Mouse (Mus musculus) G1E-ER4 (cell line): ENCODE measurements around the gene Teddm1a. TPM values are rescaled to one million over a fixed set of nuclear protein-coding genes. Genes with fewer than 3 reads are reported as not detected.

Experiments
- GATA1 ChIP-seq: IDR thresholded peaks from one replicate; pipeline ENCODE4 v1.8.0; 2012; ENCODE audit warnings: low read length, inconsistent platforms
- polyA plus RNA-seq: library from polyadenylated mRNA; stranded (reverse); fragments of >175 nt; gene quantifications from 2 replicates; pipeline ENCODE4 v1.2.3, GENCODE M21; 2012

Teddm1a gene
- polyA plus RNA-seq, 1 experiment: not detected

DNA sequence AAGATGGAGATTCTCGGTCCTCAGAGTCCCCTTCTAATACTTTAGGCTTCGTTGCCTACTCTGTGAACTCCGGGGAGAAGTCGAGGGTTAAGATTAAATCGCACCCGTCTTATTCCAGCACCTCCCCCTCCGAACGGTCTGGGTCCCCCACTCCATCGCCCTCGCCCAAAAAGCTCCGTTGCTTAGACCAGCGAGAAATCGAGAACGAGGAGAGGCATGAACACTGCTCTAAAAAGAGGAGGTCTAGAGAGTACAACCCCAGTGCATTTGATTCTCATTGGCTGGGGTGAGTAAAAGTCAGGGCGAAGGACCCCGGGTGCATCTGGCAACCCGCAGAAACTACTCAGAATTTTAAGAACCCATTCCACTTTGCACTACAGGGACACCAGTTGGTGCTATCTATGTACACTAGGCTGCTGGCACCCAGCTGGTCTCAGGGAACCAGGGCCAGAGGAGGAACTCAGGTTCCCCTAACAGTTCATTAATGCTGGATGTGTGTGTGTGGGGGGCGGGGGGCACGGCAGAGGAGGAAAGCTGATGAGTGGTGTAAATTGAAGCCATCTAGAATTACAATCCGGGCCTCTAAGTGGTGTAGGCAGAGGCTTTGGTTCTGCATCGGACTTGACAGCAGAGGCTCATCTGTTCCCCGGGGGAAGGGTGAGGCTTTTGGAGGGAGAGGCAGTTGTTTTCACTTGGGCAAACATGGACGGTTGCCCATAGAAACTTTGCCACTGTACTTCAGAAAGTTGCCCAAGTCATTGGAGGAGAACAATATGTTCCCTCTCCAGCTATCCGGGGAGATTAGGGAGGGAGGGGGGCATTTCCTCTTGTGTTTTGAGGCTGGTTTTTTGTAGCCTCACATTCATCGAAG is 9.6 kb downstream of the Teddm1a start:
- TF ChIP-seq GATA1: no peak

DNA sequence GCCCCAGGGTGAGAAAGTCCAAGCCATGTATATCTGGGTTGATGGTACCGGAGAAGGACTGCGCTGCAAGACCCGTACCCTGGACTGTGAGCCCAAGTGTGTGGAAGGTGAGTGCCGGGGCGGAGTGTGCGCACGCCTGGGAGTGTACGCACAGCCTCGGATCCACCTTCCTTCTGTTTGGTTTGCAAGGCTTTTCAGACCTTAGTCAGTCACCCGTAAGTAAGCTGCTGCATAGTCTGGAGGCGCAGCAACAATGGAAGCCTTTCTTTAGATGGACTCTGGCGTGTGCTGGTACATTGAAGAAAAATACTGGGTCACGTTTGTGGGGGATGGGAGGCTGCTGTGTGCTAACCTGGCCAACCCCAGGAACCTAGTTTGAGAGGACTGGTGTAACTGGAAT is 11.5 kb downstream of the Teddm1a start:
- TF ChIP-seq GATA1: no peak

DNA sequence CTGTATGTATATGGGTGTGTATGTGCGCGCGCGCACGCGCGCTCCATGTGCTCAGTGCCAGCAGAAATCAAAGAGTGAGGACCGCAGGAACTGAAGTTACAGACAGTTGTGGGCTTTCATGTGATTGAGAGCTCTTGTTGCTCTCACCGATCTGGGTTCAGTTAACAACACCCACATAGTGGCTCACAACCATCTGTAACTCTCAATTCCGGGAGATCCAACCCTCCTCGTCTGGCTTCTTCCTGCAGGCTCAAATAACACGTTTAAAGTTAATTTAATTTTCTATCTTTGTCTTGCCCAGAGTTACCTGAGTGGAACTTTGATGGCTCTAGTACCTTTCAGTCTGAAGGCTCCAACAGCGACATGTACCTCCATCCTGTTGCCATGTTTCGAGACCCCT is 12.7 kb downstream of the Teddm1a start:
- no peak for TF ChIP-seq GATA1

DNA sequence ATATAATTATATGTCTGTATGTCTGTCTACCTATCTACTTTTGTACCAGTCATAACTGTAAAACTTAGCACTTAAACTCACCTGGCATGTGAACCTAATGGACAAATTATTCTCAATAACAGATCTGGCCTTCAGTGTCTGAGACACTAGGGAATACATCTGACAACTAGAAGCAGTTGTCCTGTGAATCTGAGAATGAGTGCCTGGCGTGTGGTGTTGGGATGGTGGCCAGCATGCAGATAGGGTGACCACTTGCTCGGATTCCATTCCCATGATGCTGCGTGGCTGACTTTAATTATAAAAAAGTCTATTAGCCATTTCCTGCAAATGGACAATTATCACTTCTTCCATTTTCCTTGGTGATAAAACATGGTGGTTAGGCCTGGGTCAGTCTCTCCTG is 14.3 kb downstream of the Teddm1a start:
- TF ChIP-seq GATA1: no peak

DNA sequence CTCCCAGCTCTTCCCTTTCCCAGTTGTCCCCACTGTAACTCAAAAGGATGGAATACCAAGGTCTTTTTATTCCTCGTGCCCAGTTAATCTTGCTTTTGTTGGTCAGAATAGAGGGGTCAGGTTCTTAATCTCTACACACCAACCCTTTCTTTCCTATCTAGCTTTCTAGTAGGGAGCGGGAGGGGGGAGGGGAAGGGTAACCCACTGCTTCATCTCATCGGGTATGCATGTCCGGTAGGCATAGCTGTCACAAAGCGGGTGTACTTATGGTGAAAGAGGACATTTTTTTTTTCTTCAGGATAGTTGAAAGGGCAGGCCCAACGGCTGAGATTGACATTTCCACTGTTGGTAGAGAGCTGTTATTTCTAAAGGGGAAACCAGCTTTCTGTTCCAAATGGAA is 16.7 kb downstream of the Teddm1a start:
- no peak for TF ChIP-seq GATA1

DNA sequence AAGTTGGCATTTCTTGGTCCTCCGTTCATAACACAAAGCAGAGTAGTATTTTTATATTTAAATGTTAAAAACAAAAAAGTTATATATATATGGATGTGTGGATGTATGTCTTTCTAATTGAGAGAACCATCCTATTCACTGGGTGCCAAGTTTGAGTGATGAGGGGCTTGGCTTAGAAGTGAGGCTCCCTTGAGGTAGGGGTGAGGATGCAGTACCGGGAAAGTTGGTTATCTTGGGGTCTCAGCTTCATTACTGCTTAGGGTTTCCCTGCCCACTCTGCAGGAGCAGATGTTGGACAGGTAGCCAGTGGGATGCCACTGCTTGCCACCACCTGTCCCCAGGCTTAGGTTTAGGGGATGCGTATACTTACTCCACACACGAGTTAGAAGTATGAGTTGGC is 17.2 kb downstream of the Teddm1a start:
- no peak for TF ChIP-seq GATA1

DNA sequence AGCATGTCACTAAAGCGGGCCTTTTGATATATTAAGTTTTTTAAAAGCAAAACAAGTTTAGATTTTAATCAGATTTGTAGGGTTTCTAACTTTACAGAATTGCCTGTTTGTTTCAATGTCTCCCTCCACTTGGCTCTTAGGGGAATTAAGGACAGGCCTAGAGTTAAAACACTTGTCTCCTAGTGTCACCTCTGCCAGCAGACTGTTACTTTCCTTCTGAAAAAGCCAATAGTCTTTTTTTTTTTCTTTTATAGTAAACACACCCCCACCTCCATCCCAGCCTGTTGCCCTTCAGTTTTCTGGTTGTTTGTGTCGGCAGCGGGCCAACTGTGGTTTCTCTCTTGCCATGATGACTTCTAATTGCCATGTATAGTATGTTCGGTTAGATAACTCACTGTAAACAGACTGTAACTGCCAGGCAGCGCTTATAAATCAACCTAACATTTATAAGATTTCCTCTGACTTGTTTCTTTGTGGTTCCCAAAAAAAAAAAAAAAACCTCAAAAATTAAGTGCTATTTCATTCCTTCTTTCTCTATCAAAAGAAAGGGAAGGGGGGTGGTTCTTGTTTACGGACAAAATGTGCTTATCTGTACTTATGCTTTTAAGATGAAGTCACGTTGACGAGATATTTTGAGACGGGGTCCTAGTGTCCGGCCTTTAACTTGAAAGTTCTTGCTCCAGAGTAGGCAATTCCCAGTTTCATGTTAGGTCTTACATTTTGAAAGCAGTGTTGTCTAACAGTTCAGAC is 17.8 kb downstream of the Teddm1a start:
- TF ChIP-seq GATA1: no peak

DNA sequence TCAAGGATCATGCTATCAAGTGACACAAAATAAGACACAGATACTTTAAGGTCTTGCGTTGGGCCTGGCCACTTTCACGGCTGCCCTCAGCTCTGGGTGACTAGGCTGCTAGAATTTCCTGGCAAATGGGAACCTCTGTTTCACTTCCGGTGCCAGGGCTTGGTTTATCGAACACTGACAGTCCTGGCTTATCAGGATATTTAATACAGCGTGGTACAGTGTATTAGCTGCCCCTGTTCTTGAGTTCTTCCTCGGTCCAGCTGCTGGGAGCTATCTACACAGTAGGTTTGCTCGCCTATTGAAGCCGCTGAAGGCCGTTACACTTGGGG is 18.4 kb downstream of the Teddm1a start:
- no peak for TF ChIP-seq GATA1

DNA sequence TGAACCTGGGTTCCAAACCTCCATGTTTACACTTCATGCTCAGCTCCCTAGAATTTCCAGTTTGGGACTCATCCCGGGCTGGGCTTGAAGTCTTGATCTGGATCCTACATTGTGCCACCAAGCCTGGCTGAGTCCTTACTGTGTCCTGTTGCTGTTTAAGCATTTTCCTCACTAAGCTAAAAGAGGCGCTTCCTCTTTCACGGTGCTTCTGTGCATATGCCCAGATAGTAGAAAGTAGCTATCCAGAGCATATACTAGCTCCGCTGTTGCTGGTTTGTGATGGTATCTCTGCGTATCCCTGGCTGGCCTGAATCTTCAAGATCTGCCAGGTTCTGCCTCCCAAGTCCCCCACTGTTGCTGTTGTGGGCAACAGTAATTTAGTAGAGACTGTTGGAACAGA is 18.9 kb downstream of the Teddm1a start:
- no peak for TF ChIP-seq GATA1

DNA sequence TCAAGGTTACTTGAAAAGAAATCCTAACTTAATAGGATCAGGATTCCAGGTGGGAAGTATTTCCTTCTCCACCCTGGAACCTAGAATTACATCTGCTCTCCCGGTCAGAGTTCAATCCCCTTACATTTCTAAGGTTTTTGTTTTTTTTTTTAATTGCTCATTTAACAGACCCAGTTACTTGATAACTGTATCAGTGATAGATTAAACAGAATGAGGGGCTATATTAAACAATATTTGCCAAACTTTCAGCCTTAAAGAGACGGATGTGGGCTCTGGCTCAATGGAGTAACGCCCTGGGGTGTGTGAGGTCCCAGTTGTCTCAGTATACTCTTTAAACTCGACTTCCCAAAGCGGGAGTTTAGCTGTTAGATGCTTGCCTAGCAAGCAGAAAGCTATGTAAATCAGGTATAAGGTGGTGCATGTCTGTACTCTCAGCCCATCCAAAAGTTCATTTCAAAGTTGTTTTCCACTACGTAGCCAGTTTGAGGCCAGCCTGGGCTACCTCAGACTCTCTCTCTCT is 19.8 kb downstream of the Teddm1a start:
- no peak for TF ChIP-seq GATA1

DNA sequence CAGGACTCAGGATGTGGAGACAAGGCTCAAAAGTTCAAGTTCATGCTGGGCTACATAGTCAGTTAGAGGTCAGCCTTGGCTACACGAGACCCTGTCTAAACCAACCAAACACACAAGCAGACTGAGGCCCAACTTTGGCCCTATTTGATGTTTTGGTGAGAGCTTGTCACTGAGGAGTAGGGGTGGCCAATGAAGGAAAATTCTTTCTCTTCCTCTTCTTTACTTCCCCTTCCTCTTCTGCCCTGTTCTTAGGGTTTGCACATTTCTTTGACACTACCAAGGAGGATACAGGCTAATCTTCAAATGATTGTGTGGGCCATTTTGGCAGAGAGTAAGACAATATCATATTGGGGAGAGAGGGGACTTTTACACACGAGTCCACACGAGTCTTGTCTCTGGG is 22.3 kb downstream of the Teddm1a start:
- TF ChIP-seq GATA1: no peak

DNA sequence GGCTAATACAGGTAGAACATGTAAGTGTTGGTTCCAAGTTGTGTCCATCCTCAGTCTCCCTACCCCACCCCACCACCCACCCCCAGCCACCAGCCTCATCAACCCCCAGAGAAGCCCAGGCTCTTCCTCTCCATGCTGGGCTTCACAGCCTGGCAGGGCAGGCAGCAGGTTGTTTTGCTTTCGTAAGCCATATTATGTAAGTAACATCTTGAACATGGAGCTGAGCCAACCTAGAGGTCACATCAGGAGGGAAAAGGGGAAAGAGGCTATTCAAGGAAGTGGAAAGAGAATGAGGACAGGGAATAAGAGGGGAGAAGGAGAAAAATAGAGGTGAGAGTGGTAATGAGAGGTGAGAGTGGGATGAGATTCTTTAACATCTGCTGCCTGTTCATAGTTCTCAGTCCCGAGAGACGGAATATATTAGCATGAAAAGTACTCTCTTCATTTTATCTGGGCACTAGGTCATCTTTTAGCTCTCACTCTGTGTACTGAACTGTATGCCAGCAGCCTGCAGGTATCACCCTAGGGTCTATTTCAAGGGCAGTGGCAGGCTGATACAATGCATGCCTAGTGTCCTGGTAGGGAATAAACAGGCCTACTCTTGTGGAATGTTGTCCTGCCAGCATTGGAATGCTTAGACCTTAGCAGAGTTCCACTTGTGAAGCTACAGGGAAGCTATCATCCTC is 27.1 kb downstream of the Teddm1a start:
- no peak for TF ChIP-seq GATA1

DNA sequence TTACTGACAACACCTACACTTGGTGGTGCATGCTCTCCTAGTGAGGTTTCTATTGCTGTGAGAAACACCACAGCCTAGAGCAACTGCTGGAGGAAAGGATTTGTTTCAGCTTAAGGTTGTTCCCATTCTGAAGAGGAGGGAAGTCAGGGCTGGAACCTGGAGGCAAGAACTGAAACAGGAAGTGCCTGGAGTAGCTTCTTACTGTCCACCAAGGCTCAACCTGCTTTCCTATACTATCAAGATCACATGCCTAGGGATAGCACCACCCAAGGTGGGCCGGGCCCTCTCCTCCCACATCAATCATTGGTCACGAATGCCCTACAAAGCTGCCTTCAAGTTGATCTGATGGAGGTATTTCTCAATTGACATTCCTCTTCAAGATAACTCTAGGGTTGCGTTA is 30.1 kb downstream of the Teddm1a start:
- TF ChIP-seq GATA1: no peak

DNA sequence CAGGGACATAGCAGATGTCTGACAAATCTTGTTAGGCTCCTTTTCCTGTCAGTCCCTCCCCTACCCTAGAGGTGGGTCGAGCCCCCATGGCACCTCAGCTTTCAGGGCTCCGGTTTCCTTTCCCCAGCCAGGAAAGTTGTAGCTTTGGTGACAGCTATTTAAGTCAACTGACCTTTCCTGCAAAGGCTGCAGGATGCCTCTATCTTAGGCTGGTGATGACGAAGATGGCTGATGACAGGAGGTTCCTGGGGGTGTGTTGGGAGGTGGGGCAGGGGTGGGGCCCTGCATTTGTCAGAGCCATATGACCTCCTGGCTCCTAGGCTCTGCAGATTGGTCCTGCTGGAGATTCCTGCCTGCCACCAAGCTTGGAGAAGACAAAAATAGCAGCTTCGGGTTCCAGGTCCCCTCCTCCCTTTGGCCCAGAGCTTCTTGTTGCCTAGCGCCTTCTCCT is 31.1 kb downstream of the Teddm1a start:
- TF ChIP-seq GATA1: no peak

DNA sequence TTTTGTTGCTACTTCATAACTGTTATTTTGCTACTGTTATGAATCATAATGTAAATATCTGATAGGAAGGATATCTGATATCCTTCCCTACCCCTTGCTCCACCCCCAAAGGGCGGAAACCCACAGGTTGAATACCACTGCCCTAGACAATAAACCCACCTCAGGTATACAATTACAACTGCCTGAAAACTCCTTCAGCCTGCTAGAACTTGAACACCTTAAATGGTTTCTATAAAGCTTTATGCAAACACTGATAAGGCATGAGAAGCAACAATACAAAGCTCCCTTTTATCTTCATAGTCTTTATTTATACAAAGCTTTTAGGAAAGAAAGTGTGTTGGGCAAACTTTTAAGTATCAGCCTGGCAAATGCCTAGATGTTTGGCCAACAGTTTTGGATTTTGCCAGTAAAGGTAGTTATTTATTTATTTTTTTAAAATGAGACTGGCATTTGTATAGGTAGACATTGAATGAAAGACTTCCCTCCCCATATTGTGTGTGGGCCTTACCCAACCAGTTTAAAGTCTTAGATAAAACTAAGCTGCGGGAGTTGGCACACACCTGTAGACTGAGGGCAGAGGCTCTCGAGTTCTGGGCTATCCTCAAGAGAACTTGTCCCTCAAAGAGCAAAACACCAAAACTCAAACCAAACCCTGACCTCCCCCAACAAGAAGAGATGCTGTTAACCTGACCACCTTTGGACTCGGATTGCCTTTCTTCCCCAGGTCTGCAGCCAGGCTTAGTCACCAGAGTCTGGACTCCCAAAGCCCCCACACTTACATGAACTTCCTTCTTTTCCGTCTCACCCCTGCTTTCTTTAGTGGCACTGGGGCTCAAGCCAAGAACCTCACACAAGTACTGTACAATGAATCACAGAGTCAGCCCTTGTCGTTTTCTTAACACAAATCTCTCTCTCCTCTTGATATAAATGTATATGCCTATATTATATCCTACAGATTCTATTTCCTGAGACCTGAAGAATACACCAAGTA is 33.1 kb downstream of the Teddm1a start:
- TF ChIP-seq GATA1: no peak
